14 mouse cellular contexts compared by ENCODE assay signal in the genomic region with DNA sequence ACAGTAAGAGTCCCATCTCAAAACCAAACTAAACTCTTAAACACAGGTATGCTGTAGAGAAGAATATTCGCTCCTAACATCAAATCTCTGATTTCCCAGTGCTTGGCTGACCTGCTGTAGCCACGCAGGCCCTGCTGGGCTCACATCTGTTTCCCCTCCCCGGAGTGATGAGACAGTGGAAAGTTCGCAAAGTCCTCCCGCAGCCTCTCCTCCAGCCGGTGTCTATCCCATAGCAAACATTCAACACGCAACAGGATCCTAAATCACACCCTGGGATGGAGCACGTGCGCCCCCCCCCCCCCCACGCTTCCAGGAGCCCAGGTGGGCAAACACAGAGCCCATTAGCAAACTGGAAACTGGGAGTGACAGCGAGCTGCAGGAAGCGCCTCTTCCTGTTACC. TPM values are rescaled to one million over a fixed set of nuclear protein-coding genes. Genes with fewer than 3 reads are reported as not detected.
DNase-seq lines count a peak whose midpoint lies in the region; ATAC-seq and TF ChIP-seq lines count a peak whose summit lies in the region.
"Had no signal": no experiment of that assay in that cellular context is flagged by ENCODE, and none has a peak within 500 bp of the region (broad histone marks: within the 10 kb centered on the region; RNA-seq: fewer than 3 reads in every experiment).

No protein-coding gene starts in this region.

- no peak overlapping the region for H3K9ac ChIP-seq in heart, embryonic 11.5 days (ENCODE audit: low read depth, low read length)
- no peak overlapping the region for H3K9ac ChIP-seq in lung, embryonic 14.5 days
- H3K9ac ChIP-seq in lung, postnatal 0 days (replicated peaks; ENCODE audit: low read depth) = no peak overlapping the region
- H3K9ac ChIP-seq in stomach, postnatal 0 days (ENCODE audit: low read length) = no peak overlapping the region
- H3K9ac ChIP-seq: embryonic facial prominence, embryonic 13.5 days; forebrain, embryonic 13.5 days had no signal

- H3K9me3 ChIP-seq in heart, embryonic 11.5 days (replicated peaks; ENCODE audit: control insufficient read depth, low read length) = no peaks in the 10 kb centered on the region
- no peaks in the 10 kb centered on the region for H3K9me3 ChIP-seq in lung, embryonic 14.5 days (ENCODE audit: low read depth, low read length)
- no peaks in the 10 kb centered on the region for H3K9me3 ChIP-seq in lung, postnatal 0 days (ENCODE audit: low read length)
- H3K9me3 ChIP-seq in stomach, postnatal 0 days (ENCODE audit: control insufficient read depth, low read length) = no peaks in the 10 kb centered on the region
- H3K9me3 ChIP-seq: embryonic facial prominence, embryonic 13.5 days; forebrain, embryonic 13.5 days; midbrain, embryonic 10.5 days had no signal

- 0 out of 2 replicates have a peak, but pooled peaks cover 4% of the 10 kb centered on the region for H3K4me1 ChIP-seq in heart, embryonic 11.5 days (ENCODE audit: control insufficient read depth, insufficient read depth, low read length)
- H3K4me1 ChIP-seq in lung, embryonic 14.5 days (ENCODE audit: insufficient read depth) = peaks cover 14% of the 10 kb centered on the region; the same call in 1 of the 2 replicates
- H3K4me1 ChIP-seq in lung, postnatal 0 days (ENCODE audit: insufficient read depth, low read depth, low read length) = no peaks in the 10 kb centered on the region
- H3K4me1 ChIP-seq in stomach, postnatal 0 days (replicated peaks; ENCODE audit: control insufficient read depth, insufficient read depth) = 0 out of 2 replicates have a peak, but pooled peaks cover 2% of the 10 kb centered on the region

- H3K27me3 ChIP-seq in heart, embryonic 11.5 days (ENCODE audit: control insufficient read depth, insufficient read depth, low read length) = no peaks in the 10 kb centered on the region
- no peaks in the 10 kb centered on the region for H3K27me3 ChIP-seq in lung, embryonic 14.5 days (ENCODE audit: insufficient read depth, low read length)
- H3K27me3 ChIP-seq in lung, postnatal 0 days (replicated peaks; ENCODE audit: insufficient read depth, low read length) = no peaks in the 10 kb centered on the region
- no peaks in the 10 kb centered on the region for H3K27me3 ChIP-seq in stomach, postnatal 0 days (ENCODE audit: control insufficient read depth, insufficient read depth, low read length)
- H3K27me3 ChIP-seq: embryonic facial prominence, embryonic 13.5 days; forebrain, embryonic 13.5 days had no signal

- no peaks in the 10 kb centered on the region for H3K36me3 ChIP-seq in heart, embryonic 11.5 days (ENCODE audit: control insufficient read depth, insufficient read depth, low read length)
- no peaks in the 10 kb centered on the region for H3K36me3 ChIP-seq in lung, embryonic 14.5 days (ENCODE audit: insufficient read depth)
- H3K36me3 ChIP-seq in lung, postnatal 0 days (ENCODE audit: insufficient read depth, low read length) = no peaks in the 10 kb centered on the region
- no peaks in the 10 kb centered on the region for H3K36me3 ChIP-seq in stomach, postnatal 0 days (ENCODE audit: control insufficient read depth, insufficient read depth, low read length)
- H3K36me3 ChIP-seq: embryonic facial prominence, embryonic 13.5 days had no signal

- WGBS in heart, embryonic 11.5 days (ENCODE audit: insufficient replicate concordance) = 27% methylated on average over 12 of the region's 12 CpGs
- WGBS in lung, embryonic 14.5 days = 17% methylated on average over 12 of the region's 12 CpGs
- WGBS in lung, postnatal 0 days = 17% methylated on average over 12 of the region's 12 CpGs
- 20% methylated on average over 12 of the region's 12 CpGs for WGBS in stomach, postnatal 0 days

- H3K4me3 ChIP-seq in heart, embryonic 11.5 days (ENCODE audit: low read depth, low read length) = no peak overlapping the region
- H3K4me3 ChIP-seq in lung, embryonic 14.5 days (ENCODE audit: low read depth, low read length) = no peak overlapping the region
- H3K4me3 ChIP-seq in lung, postnatal 0 days (ENCODE audit: low read depth, low read length) = no peak overlapping the region
- no peak overlapping the region; the same call in 1 of the 2 replicates for H3K4me3 ChIP-seq in stomach, postnatal 0 days (ENCODE audit: low read depth, low read length)
- H3K4me3 ChIP-seq: embryonic facial prominence, embryonic 13.5 days; forebrain, embryonic 13.5 days; midbrain, embryonic 10.5 days had no signal

- ATAC-seq in heart, embryonic 11.5 days (replicated peaks; ENCODE audit: insufficient number of reproducible peaks, low FRiP score, low TSS enrichment) = no peak
- ATAC-seq in lung, embryonic 14.5 days (ENCODE audit: insufficient read depth) = no peak
- ATAC-seq in lung, postnatal 0 days = no peak
- ATAC-seq in stomach, postnatal 0 days (ENCODE audit: low FRiP score, low TSS enrichment) = peak; percentile 24; the same call in 1 of the 2 replicates
- ATAC-seq in frontal cortex, adult (ENCODE audit: low TSS enrichment) = no peak
- ATAC-seq: forebrain, embryonic 13.5 days had no signal

- TF ChIP-seq EP300 in lung, postnatal 0 days (IDR thresholded peaks at IDR 0.05) = no peak
- no peak for TF ChIP-seq EP300 in stomach, postnatal 0 days (optimal IDR thresholded peaks at IDR 0.05)

- no peak for TF ChIP-seq CTCF in lung, embryonic 14.5 days (IDR thresholded peaks at IDR 0.05; ENCODE audit: low read depth)
- TF ChIP-seq CTCF in lung, postnatal 0 days (IDR thresholded peaks at IDR 0.05) = no peak
- no peak for TF ChIP-seq CTCF in stomach, postnatal 0 days (IDR thresholded peaks at IDR 0.05; ENCODE audit: low read depth)

- no peak for DNase-seq in heart, adult 9 months (ENCODE audit: low spot score in 2 of 2)
- DNase-seq in lung, embryonic 14.5 days = peak; percentile 28
- no peak for DNase-seq in lung, postnatal 0 days (ENCODE audit: low spot score)
- peak; percentile 21 for DNase-seq in heart, postnatal 4 days
- peak; percentile 19 for DNase-seq in stomach, postnatal 0 days (ENCODE audit: low spot score)
- no peak for DNase-seq in adrenal gland, adult 8-10 months
- DNase-seq: cerebellum, adult 2 months; lung, adult 18-20 months; right cerebral cortex, postnatal 14 days had no signal

- H3K4me2 ChIP-seq in heart, embryonic 11.5 days = peak overlapping the region; percentile 36
- H3K4me2 ChIP-seq in lung, embryonic 14.5 days = peak overlapping the region; percentile 42; the same call in 1 of the 2 replicates
- H3K4me2 ChIP-seq in lung, postnatal 0 days (replicated peaks; ENCODE audit: low read depth, low read length) = no peak overlapping the region
- peak overlapping the region; percentile 25; the same call in 1 of the 2 replicates for H3K4me2 ChIP-seq in stomach, postnatal 0 days (replicated peaks; ENCODE audit: low read depth)
- H3K4me2 ChIP-seq: embryonic facial prominence, embryonic 13.5 days; forebrain, embryonic 13.5 days had no signal

- no peak overlapping the region for H3K27ac ChIP-seq in heart, embryonic 11.5 days (ENCODE audit: low read depth, low read length)
- H3K27ac ChIP-seq in lung, embryonic 14.5 days (ENCODE audit: low read depth) = no peak overlapping the region
- no peak overlapping the region for H3K27ac ChIP-seq in lung, postnatal 0 days (ENCODE audit: low read length)
- no peak overlapping the region for H3K27ac ChIP-seq in stomach, postnatal 0 days (replicated peaks)
- H3K27ac ChIP-seq: embryonic facial prominence, embryonic 13.5 days; forebrain, embryonic 13.5 days; midbrain, embryonic 10.5 days had no signal

RNA-seq across cellular contexts. Expression of a gene that starts 9.6 kb away (rescaled TPM):
- polyA plus RNA-seq in heart, embryonic 11.5 days (2014; fragmentation: Nextera tagmentation; extraction: Ambion mirVana) = 5.9 and 6.1 TPM in 2 replicates
- polyA plus RNA-seq in lung, embryonic 14.5 days (2014; fragmentation: Nextera tagmentation; extraction: Ambion mirVana) = 8.0 and 9.5 TPM in 2 replicates
- polyA plus RNA-seq in lung, postnatal 0 days (2015; fragmentation: Nextera tagmentation; extraction: Ambion mirVana) = 10.6 and 11.3 TPM in 2 replicates
- total RNA-seq in heart, postnatal 4 days (2021) = 1 to 10 TPM; 4.6 to 5.6 TPM
- polyA plus RNA-seq in stomach, postnatal 0 days (2015; fragmentation: Nextera tagmentation; extraction: Ambion mirVana) = 11.3 and 11.9 TPM in 2 replicates
- total RNA-seq in adrenal gland, adult 8-10 months (2022) = 10 to 100 TPM; 11.3 to 23.2 (median 16.8) TPM

RNA-seq across cellular contexts. Expression of a gene that starts 24.0 kb away (rescaled TPM):
- 16.3 and 18.4 TPM in 2 replicates for polyA plus RNA-seq in heart, embryonic 11.5 days (2014; fragmentation: Nextera tagmentation; extraction: Ambion mirVana)
- polyA plus RNA-seq in lung, embryonic 14.5 days (2014; fragmentation: Nextera tagmentation; extraction: Ambion mirVana) = 29.8 and 30.0 TPM in 2 replicates
- polyA plus RNA-seq in lung, postnatal 0 days (2015; fragmentation: Nextera tagmentation; extraction: Ambion mirVana) = 26.1 and 29.9 TPM in 2 replicates
- total RNA-seq in heart, postnatal 4 days (2021) = 10 to 100 TPM; 12.8 to 13.2 TPM
- 30.3 and 32.2 TPM in 2 replicates for polyA plus RNA-seq in stomach, postnatal 0 days (2015; fragmentation: Nextera tagmentation; extraction: Ambion mirVana)
- total RNA-seq in adrenal gland, adult 8-10 months (2022) = 10 to 100 TPM; 12.8 to 20.1 (median 17.1) TPM

RNA-seq across cellular contexts. Expression of a gene that starts 42.1 kb away (rescaled TPM):
- 80.0 and 86.9 TPM in 2 replicates for polyA plus RNA-seq in heart, embryonic 11.5 days (2014; fragmentation: Nextera tagmentation; extraction: Ambion mirVana)
- 131 TPM in 2 replicates for polyA plus RNA-seq in lung, embryonic 14.5 days (2014; fragmentation: Nextera tagmentation; extraction: Ambion mirVana)
- 183 and 213 TPM in 2 replicates for polyA plus RNA-seq in lung, postnatal 0 days (2015; fragmentation: Nextera tagmentation; extraction: Ambion mirVana)
- 100 to 1,000 TPM; 111 to 112 TPM for total RNA-seq in heart, postnatal 4 days (2021)
- 109 and 111 TPM in 2 replicates for polyA plus RNA-seq in stomach, postnatal 0 days (2015; fragmentation: Nextera tagmentation; extraction: Ambion mirVana)
- total RNA-seq in adrenal gland, adult 8-10 months (2022) = 10 to 100 TPM; 49.5 to 64.9 (median 56.5) TPM

Comparison
In these comparisons a context has a peak if more than half of its experiments do, and no peak if none do; other contexts are left out.
1. DNase-seq: peak in lung, embryonic 14.5 days (single experiment), heart, postnatal 4 days (single experiment) and stomach, postnatal 0 days (single experiment); none in heart, adult 9 months (0 of 2), lung, postnatal 0 days (single experiment) and adrenal gland, adult 8-10 months (single experiment).